In genomic region chr3:115532141-115532735, GRCm38 (mm10) we compare ENCODE assay signal across 17 mouse cellular contexts.
DNase-seq lines count a peak whose midpoint lies in the region; ATAC-seq lines count a peak whose summit lies in the region.
"Had no signal": no experiment of that assay in that cellular context is flagged by ENCODE, and none has a peak within 500 bp of the region (broad histone marks: within the 10 kb centered on the region; RNA-seq: fewer than 3 reads in every experiment).

No protein-coding gene starts in this region.

- no peak overlapping the region for H3K4me3 ChIP-seq in hindbrain, embryonic 13.5 days
- no peak overlapping the region for H3K4me3 ChIP-seq in hindbrain, embryonic 14.5 days (replicated peaks; ENCODE audit: low read length)
- no peak overlapping the region for H3K4me3 ChIP-seq in kidney, embryonic 15.5 days (replicated peaks)
- no peak overlapping the region for H3K4me3 ChIP-seq in neural tube, embryonic 12.5 days
- H3K4me3 ChIP-seq in neural tube, embryonic 15.5 days (replicated peaks) = no peak overlapping the region
- H3K4me3 ChIP-seq: embryonic facial prominence, embryonic 13.5 days; forebrain, embryonic 12.5 days; heart, embryonic 12.5 days; hindbrain, embryonic 10.5 days had no signal

- no peak overlapping the region for H3K9ac ChIP-seq in hindbrain, embryonic 13.5 days
- H3K9ac ChIP-seq in hindbrain, embryonic 14.5 days = no peak overlapping the region
- no peak overlapping the region for H3K9ac ChIP-seq in kidney, embryonic 15.5 days
- H3K9ac ChIP-seq in neural tube, embryonic 12.5 days = no peak overlapping the region
- H3K9ac ChIP-seq in neural tube, embryonic 15.5 days (replicated peaks) = no peak overlapping the region
- H3K9ac ChIP-seq: embryonic facial prominence, embryonic 13.5 days; forebrain, embryonic 12.5 days; heart, embryonic 12.5 days had no signal

- no peaks in the 10 kb centered on the region for H3K36me3 ChIP-seq in hindbrain, embryonic 13.5 days
- H3K36me3 ChIP-seq in hindbrain, embryonic 14.5 days (replicated peaks; ENCODE audit: control insufficient read depth, insufficient read depth) = no peaks in the 10 kb centered on the region
- H3K36me3 ChIP-seq in kidney, embryonic 15.5 days = no peaks in the 10 kb centered on the region
- no peaks in the 10 kb centered on the region for H3K36me3 ChIP-seq in neural tube, embryonic 12.5 days
- no peaks in the 10 kb centered on the region for H3K36me3 ChIP-seq in neural tube, embryonic 15.5 days
- H3K36me3 ChIP-seq: embryonic facial prominence, embryonic 13.5 days; forebrain, embryonic 12.5 days; heart, embryonic 12.5 days; hindbrain, embryonic 10.5 days had no signal

- DNase-seq in hindbrain, embryonic 14.5 days (ENCODE audit: low spot score) = no peak
- no peak for DNase-seq in kidney, adult 9 months
- DNase-seq: adrenal gland, postnatal 10 days; cerebellum, adult 11-12 months; cerebellum, adult 9-10 months; cerebellum, postnatal 36 days; gastrocnemius, postnatal 10 days had no signal

- 81% methylated on average over 18 of the region's 18 CpGs for WGBS in hindbrain, embryonic 13.5 days
- WGBS in hindbrain, embryonic 14.5 days = 86% methylated on average over 18 of the region's 18 CpGs
- 61% methylated on average over 18 of the region's 18 CpGs for WGBS in kidney, embryonic 15.5 days
- WGBS in neural tube, embryonic 12.5 days = 79% methylated on average over 18 of the region's 18 CpGs
- WGBS in neural tube, embryonic 15.5 days = 63% methylated on average over 18 of the region's 18 CpGs

- no peaks in the 10 kb centered on the region for H3K4me1 ChIP-seq in hindbrain, embryonic 13.5 days (replicated peaks)
- H3K4me1 ChIP-seq in hindbrain, embryonic 14.5 days (replicated peaks; ENCODE audit: control insufficient read depth, insufficient read depth, low read length) = no peaks in the 10 kb centered on the region
- H3K4me1 ChIP-seq in kidney, embryonic 15.5 days = no peaks in the 10 kb centered on the region; the same call in 1 of the 2 replicates
- H3K4me1 ChIP-seq in neural tube, embryonic 12.5 days = no peaks in the 10 kb centered on the region
- no peaks in the 10 kb centered on the region for H3K4me1 ChIP-seq in neural tube, embryonic 15.5 days
- H3K4me1 ChIP-seq: embryonic facial prominence, embryonic 13.5 days; forebrain, embryonic 12.5 days; heart, embryonic 12.5 days; hindbrain, embryonic 10.5 days had no signal

- H3K4me2 ChIP-seq in hindbrain, embryonic 13.5 days = no peak overlapping the region
- H3K4me2 ChIP-seq in hindbrain, embryonic 14.5 days (replicated peaks) = no peak overlapping the region
- no peak overlapping the region for H3K4me2 ChIP-seq in kidney, embryonic 15.5 days
- no peak overlapping the region for H3K4me2 ChIP-seq in neural tube, embryonic 12.5 days (replicated peaks)
- no peak overlapping the region for H3K4me2 ChIP-seq in neural tube, embryonic 15.5 days
- H3K4me2 ChIP-seq: embryonic facial prominence, embryonic 13.5 days; forebrain, embryonic 12.5 days; heart, embryonic 12.5 days had no signal

- 0 out of 2 replicates have a peak, but pooled peaks have one; percentile 13 for ATAC-seq in hindbrain, embryonic 13.5 days (ENCODE audit: low FRiP score)
- no peak for ATAC-seq in hindbrain, embryonic 14.5 days (ENCODE audit: low FRiP score)
- ATAC-seq in kidney, embryonic 15.5 days (replicated peaks; ENCODE audit: low FRiP score) = peak; percentile 83; the same call in 1 of the 2 replicates
- peak; percentile 50; the same call in 1 of the 2 replicates for ATAC-seq in neural tube, embryonic 12.5 days (ENCODE audit: low FRiP score, low read depth)
- ATAC-seq in neural tube, embryonic 15.5 days (ENCODE audit: low FRiP score) = no peak
- ATAC-seq in cerebellum, adult (ENCODE audit: insufficient number of reproducible peaks, low FRiP score, low TSS enrichment) = no peak
- ATAC-seq: forebrain, embryonic 16.5 days had no signal

- H3K9me3 ChIP-seq in hindbrain, embryonic 13.5 days = no peaks in the 10 kb centered on the region
- no peaks in the 10 kb centered on the region for H3K9me3 ChIP-seq in hindbrain, embryonic 14.5 days (ENCODE audit: control insufficient read depth, low read length)
- H3K9me3 ChIP-seq in kidney, embryonic 15.5 days (replicated peaks) = no peaks in the 10 kb centered on the region
- no peaks in the 10 kb centered on the region for H3K9me3 ChIP-seq in neural tube, embryonic 12.5 days
- H3K9me3 ChIP-seq in neural tube, embryonic 15.5 days (replicated peaks) = no peaks in the 10 kb centered on the region
- H3K9me3 ChIP-seq: embryonic facial prominence, embryonic 13.5 days; forebrain, embryonic 12.5 days; heart, embryonic 12.5 days; hindbrain, embryonic 10.5 days had no signal

- H3K27me3 ChIP-seq in hindbrain, embryonic 13.5 days = no peaks in the 10 kb centered on the region
- no peaks in the 10 kb centered on the region for H3K27me3 ChIP-seq in hindbrain, embryonic 14.5 days (ENCODE audit: control insufficient read depth, insufficient read depth, low read length)
- no peaks in the 10 kb centered on the region for H3K27me3 ChIP-seq in kidney, embryonic 15.5 days
- no peaks in the 10 kb centered on the region for H3K27me3 ChIP-seq in neural tube, embryonic 12.5 days (replicated peaks)
- H3K27me3 ChIP-seq in neural tube, embryonic 15.5 days (replicated peaks) = no peaks in the 10 kb centered on the region
- H3K27me3 ChIP-seq: embryonic facial prominence, embryonic 13.5 days; forebrain, embryonic 12.5 days; heart, embryonic 12.5 days had no signal

- H3K27ac ChIP-seq in hindbrain, embryonic 13.5 days = no peak overlapping the region
- no peak overlapping the region for H3K27ac ChIP-seq in hindbrain, embryonic 14.5 days
- no peak overlapping the region for H3K27ac ChIP-seq in kidney, embryonic 15.5 days
- H3K27ac ChIP-seq in neural tube, embryonic 12.5 days = no peak overlapping the region
- no peak overlapping the region for H3K27ac ChIP-seq in neural tube, embryonic 15.5 days (replicated peaks)
- H3K27ac ChIP-seq: embryonic facial prominence, embryonic 13.5 days; forebrain, embryonic 12.5 days; hindbrain, embryonic 10.5 days had no signal

Comparison
In these comparisons a context has a peak if more than half of its experiments do, and no peak if none do; other contexts are left out.
1. ATAC-seq: peak in hindbrain, embryonic 13.5 days (single experiment), kidney, embryonic 15.5 days (single experiment) and neural tube, embryonic 12.5 days (single experiment); none in hindbrain, embryonic 14.5 days (single experiment), neural tube, embryonic 15.5 days (single experiment) and cerebellum, adult (single experiment).